Mouse (Mus musculus): ENCODE measurements around the gene Kpna7.
A peak's percentile ranks its signal among the peaks of the same experiment; 100 is the strongest.

DNA sequence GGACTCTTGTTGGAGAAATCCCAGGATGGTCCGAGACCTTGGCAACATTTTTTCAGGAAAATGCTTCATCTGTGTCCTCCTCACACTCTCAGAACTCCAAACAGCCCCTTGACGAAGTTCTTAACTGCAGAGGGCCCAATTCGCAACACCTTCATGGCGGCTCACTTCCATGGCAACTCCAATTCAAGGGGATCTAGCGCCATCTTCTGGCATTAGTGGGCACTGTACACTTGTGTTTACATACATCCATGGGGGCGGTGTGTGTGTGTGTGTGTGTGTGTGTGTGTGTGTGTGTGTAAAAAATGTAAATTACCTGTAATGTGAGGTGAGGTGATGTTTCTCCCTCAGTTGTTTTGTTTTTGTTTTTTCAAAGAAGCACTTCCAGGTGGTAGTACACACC is 12.5 kb downstream of the Kpna7 start:
- TF ChIP-seq POLR2A (IDR thresholded peaks at IDR 0.05; ENCODE audit: borderline replicate concordance, low read depth, low read length) (no peak), CTCF (IDR thresholded peaks at IDR 0.05; ENCODE audit: low read depth, low read length) (peak; percentile 40; the same call in 1 of the 2 replicates)
